Mouse (Mus musculus) heart, embryonic 13.5 days (tissue): Measurements from ENCODE around the gene Rrp1b. TPM values are rescaled to one million over a fixed set of nuclear protein-coding genes. Genes with fewer than 3 reads are reported as not detected.
"Not testable (repeated sequence)": the region's sequence is repeated elsewhere in the genome, so short reads cannot be mapped to it uniquely, and the experiment has no call there.

ENCODE experiments used
- ATAC-seq: fragments of 200-750 bp; cut with Nextera tagmentation; 2 replicates; pipeline ENCODE4 v1.8.0; 2017; ENCODE audit warnings: moderate TSS enrichment; ENCODE audit not compliant: insufficient number of reproducible peaks, low FRiP score, low TSS enrichment; ENCODE audit errors: extremely low read depth
- H3K27ac ChIP-seq: fragments of 300-500 bp; sonication (generic); replicated peaks from 2 replicates; pipeline ENCODE4 v1.5.1; 2015; ENCODE audit warnings: moderate library complexity, mild to moderate bottlenecking, inconsistent platforms
- H3K27me3 ChIP-seq: fragments of 300-500 bp; sonication (generic); replicated peaks from 2 replicates; pipeline ENCODE4 v1.6.1; 2015; ENCODE audit warnings: mild to moderate bottlenecking, inconsistent platforms
- H3K36me3 ChIP-seq: fragments of 300-500 bp; sonication (generic); 2 replicates; pipeline ENCODE4 v1.6.1; 2015; ENCODE audit warnings: mild to moderate bottlenecking, inconsistent platforms
- H3K4me1 ChIP-seq: fragments of 300-500 bp; sonication (generic); 2 replicates; pipeline ENCODE4 v1.6.1; 2015; ENCODE audit warnings: inconsistent platforms
- H3K4me2 ChIP-seq: fragments of 300-500 bp; sonication (generic); 2 replicates; pipeline ENCODE4 v1.6.1; 2015; ENCODE audit warnings: inconsistent platforms, mild to moderate bottlenecking, moderate library complexity
- H3K4me3 ChIP-seq: fragments of 300-500 bp; sonication (generic); 2 replicates; pipeline ENCODE4 v1.5.1; 2015; ENCODE audit warnings: moderate library complexity, mild to moderate bottlenecking, inconsistent platforms
- H3K9ac ChIP-seq: fragments of 300-500 bp; sonication (generic); 2 replicates; pipeline ENCODE4 v1.6.1; 2015; ENCODE audit warnings: inconsistent platforms, mild to moderate bottlenecking, moderate library complexity
- H3K9me3 ChIP-seq: fragments of 300-500 bp; sonication (generic); 2 replicates; pipeline ENCODE4 v1.6.1; 2016; ENCODE audit warnings: inconsistent platforms
- WGBS: fragments of 180-500 bp; shearing (Covaris S2); methylation state at CpG from one replicate; pipeline ENCODE4 v1.1.7; 2015; ENCODE audit warnings: mixed read lengths; 5-methylcytosine and 5-hydroxymethylcytosine counted together
- polyA plus RNA-seq: library from polyadenylated mRNA; unstranded; fragments of >200 nt; fragmentation: Nextera tagmentation; extraction: Ambion mirVana; gene quantifications from 2 replicates; pipeline ENCODE4 v1.2.1, GENCODE M21; 2015

Gene Rrp1b
- polyA plus RNA-seq, 1 experiment from 2014 or later, result 34.8 TPM

DNA sequence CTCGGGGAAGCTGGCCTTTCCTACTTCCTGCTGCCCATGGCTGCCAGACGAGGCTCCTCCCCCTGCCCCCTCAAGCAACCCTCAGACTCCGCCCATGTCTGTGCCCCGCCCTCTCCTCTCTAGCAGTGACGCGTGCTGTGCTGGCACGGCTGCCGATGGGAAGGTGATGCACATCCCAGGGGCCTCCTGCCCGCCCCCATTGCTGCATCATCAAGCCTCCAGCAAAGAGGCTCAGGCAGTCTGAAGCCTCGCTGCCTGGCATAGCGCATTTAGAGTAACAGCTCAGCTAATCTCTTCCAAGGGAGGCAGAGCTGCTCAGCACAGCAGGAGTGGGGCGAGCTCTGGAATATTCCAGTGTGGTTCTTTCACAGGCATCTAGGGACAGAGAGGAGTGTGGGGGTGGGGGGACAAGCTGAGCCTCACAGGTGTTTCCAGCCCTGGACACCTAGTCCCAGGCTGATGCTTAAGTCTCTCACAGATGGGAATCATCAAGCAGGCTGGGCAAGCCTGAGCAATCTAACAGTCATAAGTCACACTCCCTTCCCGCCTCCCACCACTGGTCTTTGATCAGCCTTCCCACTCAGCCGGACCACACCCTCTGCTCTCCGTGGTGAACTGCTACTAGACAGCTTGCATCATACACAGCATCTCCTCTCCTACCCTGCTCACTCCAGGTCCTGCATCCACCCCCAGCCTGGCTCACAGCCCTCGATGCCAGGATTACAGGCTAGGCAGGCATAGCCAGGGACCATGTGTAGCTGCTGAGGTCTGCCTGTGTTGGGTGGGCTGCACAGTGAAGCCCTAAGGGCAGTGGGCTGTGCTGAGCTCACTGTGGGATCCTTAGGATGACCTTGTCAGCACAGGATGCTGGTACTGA is 55.7 kb downstream of the Rrp1b start:
- H3K27ac ChIP-seq, result peak overlapping the region; percentile 8
- H3K36me3 ChIP-seq, H3K27me3 ChIP-seq, H3K9me3 ChIP-seq: not testable (repeated sequence)
- WGBS, result 13% methylated on average over 16 of the region's 16 CpGs
- H3K4me1 ChIP-seq, result peaks cover 11% of the 10 kb centered on the region
- H3K4me2 ChIP-seq, result peak overlapping the region; percentile 63
- ATAC-seq, result peak; percentile 95
- H3K4me3 ChIP-seq, result peak overlapping the region; percentile 37
- peak overlapping the region; percentile 41 for H3K9ac ChIP-seq

DNA sequence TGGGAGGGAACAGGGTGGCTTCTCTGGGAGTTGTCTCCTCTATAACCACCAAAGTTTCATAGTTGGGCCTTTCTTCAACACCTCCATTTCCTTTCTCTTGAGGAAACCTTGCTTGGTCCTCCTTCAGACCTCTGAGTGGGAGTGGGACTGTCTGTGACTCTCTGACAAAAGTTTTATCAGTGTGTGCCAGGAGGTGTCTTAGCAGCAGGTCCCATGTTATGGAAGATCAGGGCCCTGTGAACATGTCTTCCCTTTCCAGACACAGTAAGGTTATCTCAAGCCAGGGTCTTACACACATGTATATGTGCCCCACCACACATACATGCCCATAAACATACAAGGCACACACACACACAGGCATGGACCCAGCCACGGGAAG is 56.3 kb downstream of the Rrp1b start:
- Histone ChIP-seq H3K4me2 (peak overlapping the region; percentile 27; the same call in 1 of the 2 replicates), H3K4me3 (no peak overlapping the region), H3K4me1 (peaks cover 11% of the 10 kb centered on the region), H3K27ac (no peak overlapping the region), H3K27me3 (no peaks in the 10 kb centered on the region), H3K9ac (peak overlapping the region; percentile 37; the same call in 1 of the 2 replicates), H3K36me3 (no peaks in the 10 kb centered on the region), H3K9me3 (peaks cover 8% of the 10 kb centered on the region; the same call in 1 of the 2 replicates)
- ATAC-seq, result no peak
- WGBS, result 74% methylated on average over 1 of the region's 1 CpGs

GRCm38 (mm10) chr17:32092895-32093294 is 57.0 kb downstream of the Rrp1b start:
- no peaks in the 10 kb centered on the region for H3K36me3 ChIP-seq
- no peak overlapping the region for H3K9ac ChIP-seq
- peaks cover 8% of the 10 kb centered on the region; the same call in 1 of the 2 replicates for H3K9me3 ChIP-seq
- H3K4me1 ChIP-seq, result peaks cover 11% of the 10 kb centered on the region
- ATAC-seq, result no peak
- H3K27me3 ChIP-seq, result peaks cover 5% of the 10 kb centered on the region; the same call in 1 of the 2 replicates
- no peak overlapping the region for H3K4me2 ChIP-seq
- H3K4me3 ChIP-seq, result no peak overlapping the region
- WGBS, result 75% methylated on average over 5 of the region's 5 CpGs
- H3K27ac ChIP-seq, result no peak overlapping the region

- Histone ChIP-seq H3K9me3 (peaks cover 8% of the 10 kb centered on the region; the same call in 1 of the 2 replicates), H3K27me3 (peaks cover 39% of the 10 kb centered on the region), H3K27ac (no peak overlapping the region), H3K4me2 (no peak overlapping the region), H3K4me1 (peaks cover 13% of the 10 kb centered on the region; the same call in 1 of the 2 replicates), H3K36me3 (no peaks in the 10 kb centered on the region), H3K9ac (no peak overlapping the region), H3K4me3 (no peak overlapping the region)
- WGBS, result 45% methylated on average over 1 of the region's 1 CpGs
- no peak for ATAC-seq
Measured at GRCm38 (mm10) chr17:32097676-32098075, 61.8 kb downstream of the Rrp1b start.

GRCm38 (mm10) chr17:32098905-32099304 is 63.0 kb downstream of the Rrp1b start:
- H3K4me2 ChIP-seq, H3K9ac ChIP-seq, H3K27ac ChIP-seq, H3K4me3 ChIP-seq, H3K36me3 ChIP-seq, ATAC-seq, H3K9me3 ChIP-seq: not testable (repeated sequence)
- H3K4me1 ChIP-seq, result peaks cover 13% of the 10 kb centered on the region; the same call in 1 of the 2 replicates
- H3K27me3 ChIP-seq, result peaks cover 45% of the 10 kb centered on the region
- 83% methylated on average over 6 of the region's 6 CpGs for WGBS

GRCm38 (mm10) chr17:32099574-32099942 is 63.7 kb downstream of the Rrp1b start:
- WGBS, result 26% methylated on average over 8 of the region's 8 CpGs
- peak; percentile 23; the same call in 1 of the 2 replicates for ATAC-seq
- no peaks in the 10 kb centered on the region for H3K36me3 ChIP-seq
- H3K27ac ChIP-seq, result no peak overlapping the region
- peak overlapping the region; percentile 78 for H3K9ac ChIP-seq
- no peaks in the 10 kb centered on the region for H3K9me3 ChIP-seq
- peak overlapping the region; percentile 55 for H3K4me3 ChIP-seq
- peaks cover 47% of the 10 kb centered on the region for H3K27me3 ChIP-seq
- peaks cover 13% of the 10 kb centered on the region; the same call in 1 of the 2 replicates for H3K4me1 ChIP-seq
- peak overlapping the region; percentile 91 for H3K4me2 ChIP-seq

DNA sequence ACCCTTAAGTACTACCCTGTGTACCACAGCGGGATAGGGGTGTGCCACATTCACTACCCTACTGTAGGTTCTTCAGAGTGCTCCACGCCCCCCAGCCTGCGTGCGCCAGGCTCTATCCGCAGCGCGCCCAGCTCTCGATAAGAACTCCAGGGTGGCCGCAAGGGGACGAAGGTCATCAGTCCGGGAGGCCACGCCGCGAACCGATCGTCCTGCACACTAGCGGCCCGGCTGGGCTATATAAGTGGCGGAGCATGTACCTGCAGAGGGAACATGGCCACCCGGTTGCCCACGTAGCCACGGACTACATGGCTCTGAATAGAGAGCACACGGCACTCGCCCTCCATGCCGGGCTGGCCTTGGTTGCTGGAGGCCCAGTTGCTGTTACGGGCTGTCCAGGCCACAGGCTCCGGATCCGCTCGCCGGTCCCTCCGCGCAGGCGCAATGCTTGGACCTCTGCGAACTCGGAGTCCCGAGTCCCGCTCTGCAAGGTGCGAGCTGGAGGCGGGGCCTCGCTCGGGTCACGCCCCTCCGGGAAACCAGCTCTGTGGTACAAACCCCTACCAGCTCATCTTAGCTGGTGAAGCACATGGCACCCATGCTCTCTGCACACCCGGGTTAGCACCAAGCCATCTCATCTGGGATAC is 64.2 kb downstream of the Rrp1b start:
- peak overlapping the region; percentile 78 for H3K9ac ChIP-seq
- peak; percentile 87 for ATAC-seq
- peaks cover 52% of the 10 kb centered on the region for H3K27me3 ChIP-seq
- peaks cover 13% of the 10 kb centered on the region; the same call in 1 of the 2 replicates for H3K4me1 ChIP-seq
- H3K4me3 ChIP-seq, result peak overlapping the region; percentile 55
- peak overlapping the region; percentile 91 for H3K4me2 ChIP-seq
- H3K9me3 ChIP-seq, result no peaks in the 10 kb centered on the region
- no peaks in the 10 kb centered on the region for H3K36me3 ChIP-seq
- WGBS, result under 1% methylated on average over 44 of the region's 44 CpGs
- no peak overlapping the region for H3K27ac ChIP-seq

DNA sequence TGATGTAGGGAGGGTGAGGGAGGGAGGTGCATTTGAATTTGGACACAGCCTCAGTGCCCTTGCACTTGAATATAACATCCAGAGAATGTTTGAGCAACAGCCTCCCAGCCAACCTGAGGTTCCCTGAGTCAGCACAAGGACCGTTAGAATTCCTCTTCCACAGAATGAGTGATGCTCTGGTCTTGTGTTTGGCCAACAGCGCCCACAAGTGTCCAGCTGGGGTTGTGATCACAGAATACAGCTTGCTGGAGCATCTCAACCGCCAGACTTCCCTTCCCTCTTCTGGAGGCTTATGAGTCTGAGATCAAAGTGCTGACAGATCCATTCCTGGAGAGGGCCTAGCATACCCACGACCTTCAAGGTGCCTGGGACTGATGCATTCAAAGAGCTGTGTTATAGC is 67.2 kb downstream of the Rrp1b start:
- H3K4me3 ChIP-seq, result no peak overlapping the region
- no peak overlapping the region for H3K27ac ChIP-seq
- no peak for ATAC-seq
- no peak overlapping the region for H3K9ac ChIP-seq
- no peaks in the 10 kb centered on the region for H3K9me3 ChIP-seq
- H3K36me3 ChIP-seq, result no peaks in the 10 kb centered on the region
- peaks cover 16% of the 10 kb centered on the region; the same call in 1 of the 2 replicates for H3K4me1 ChIP-seq
- WGBS, result 18% methylated on average over 4 of the region's 4 CpGs
- peaks cover 52% of the 10 kb centered on the region for H3K27me3 ChIP-seq
- H3K4me2 ChIP-seq, result no peak overlapping the region

DNA sequence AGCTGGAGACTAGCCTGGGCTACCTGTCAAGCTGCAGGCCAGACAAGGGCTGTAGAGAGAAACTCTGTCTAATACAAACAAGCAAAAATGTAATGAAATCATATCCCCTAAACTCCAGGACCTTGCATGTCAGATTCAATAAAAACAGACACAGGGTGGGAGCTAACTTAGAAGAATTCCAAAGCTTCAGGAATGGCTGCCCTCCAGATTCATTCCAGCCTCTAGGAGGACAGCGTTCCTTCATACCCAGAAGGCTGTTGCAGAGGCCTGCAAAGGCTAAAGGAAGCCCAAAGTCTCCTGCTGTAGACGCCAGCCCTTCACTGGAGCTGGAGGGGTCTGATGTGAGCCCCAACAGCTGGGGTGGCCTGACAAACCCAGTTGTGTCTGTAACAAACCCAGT is 70.5 kb downstream of the Rrp1b start:
- no peak overlapping the region for H3K4me3 ChIP-seq
- H3K9ac ChIP-seq, result no peak overlapping the region
- WGBS, result 59% methylated on average over 2 of the region's 2 CpGs
- H3K27ac ChIP-seq, result no peak overlapping the region
- no peaks in the 10 kb centered on the region for H3K9me3 ChIP-seq
- H3K27me3 ChIP-seq, result peaks cover 27% of the 10 kb centered on the region
- no peak overlapping the region for H3K4me2 ChIP-seq
- ATAC-seq, result no peak
- H3K36me3 ChIP-seq, result no peaks in the 10 kb centered on the region
- peaks cover 22% of the 10 kb centered on the region for H3K4me1 ChIP-seq

GRCm38 (mm10) chr17:32107877-32108276 is 72.0 kb downstream of the Rrp1b start:
- H3K9me3 ChIP-seq, result no peaks in the 10 kb centered on the region
- H3K9ac ChIP-seq, result no peak overlapping the region
- H3K4me2 ChIP-seq, result no peak overlapping the region
- H3K4me3 ChIP-seq, result no peak overlapping the region
- ATAC-seq, result no peak
- H3K4me1 ChIP-seq, result peaks cover 24% of the 10 kb centered on the region
- WGBS, result 51% methylated on average over 5 of the region's 5 CpGs
- H3K27me3 ChIP-seq, result peaks cover 19% of the 10 kb centered on the region
- H3K27ac ChIP-seq, result no peak overlapping the region
- no peaks in the 10 kb centered on the region for H3K36me3 ChIP-seq

- not testable (repeated sequence) for H3K9me3 ChIP-seq, H3K27ac ChIP-seq, ATAC-seq, H3K9ac ChIP-seq, H3K36me3 ChIP-seq, H3K4me3 ChIP-seq, H3K4me2 ChIP-seq
- Histone ChIP-seq H3K4me1 (peaks cover 30% of the 10 kb centered on the region), H3K27me3 (peaks cover 18% of the 10 kb centered on the region)
- WGBS, result 58% methylated on average over 5 of the region's 5 CpGs
Measured at GRCm38 (mm10) chr17:32108320-32109011, 72.6 kb downstream of the Rrp1b start.
